Mouse (Mus musculus): ENCODE measurements around the gene Exoc6b. TPM values are rescaled to one million over a fixed set of nuclear protein-coding genes. Genes with fewer than 3 reads are reported as not detected.

The Exoc6b gene
- polyA plus RNA-seq, 1 experiment = 235 TPM

GRCm38 (mm10) chr6:85074996-85075395, 5.7 kb upstream of the Exoc6b start:
- Histone ChIP-seq H3K4me3 (ENCODE audit: insufficient read depth, low read depth, low read length) (no peak overlapping the region), H3K4me1 (ENCODE audit: control insufficient read depth, insufficient read depth, low read length) (no peaks in the 10 kb centered on the region), H3K27ac (ENCODE audit: insufficient read depth, low read depth, low read length) (no peak overlapping the region)
- 18% methylated on average over 2 of the region's 2 CpGs for WGBS
- TF ChIP-seq POLR2A (IDR thresholded peaks at IDR 0.05; ENCODE audit: insufficient read depth, low read depth, low read length) (no peak), CTCF (IDR thresholded peaks at IDR 0.05; ENCODE audit: insufficient read depth, low read depth, low read length) (no peak)

GRCm38 (mm10) chr6:85068322-85069022, 841 bp downstream of the Exoc6b start:
- H3K27ac ChIP-seq (ENCODE audit: insufficient read depth, low read depth, low read length) = 0 out of 2 replicates have a peak overlapping the region, but pooled peaks have one; percentile 88
- WGBS = under 1% methylated on average over 17 of the region's 17 CpGs
- H3K4me1 ChIP-seq (ENCODE audit: control insufficient read depth, insufficient read depth, low read length) = no peaks in the 10 kb centered on the region
- H3K4me3 ChIP-seq (ENCODE audit: insufficient read depth, low read depth, low read length) = peak overlapping the region; percentile 100
- TF ChIP-seq POLR2A (IDR thresholded peaks at IDR 0.05; ENCODE audit: insufficient read depth, low read depth, low read length) (no peak), CTCF (IDR thresholded peaks at IDR 0.05; ENCODE audit: insufficient read depth, low read depth, low read length) (no peak)

GRCm38 (mm10) chr6:85057641-85058040, 11.7 kb downstream of the Exoc6b start:
- WGBS = 95% methylated on average over 1 of the region's 1 CpGs
- Histone ChIP-seq H3K27ac (ENCODE audit: insufficient read depth, low read depth, low read length) (no peak overlapping the region), H3K4me1 (ENCODE audit: control insufficient read depth, insufficient read depth, low read length) (no peaks in the 10 kb centered on the region), H3K4me3 (ENCODE audit: insufficient read depth, low read depth, low read length) (no peak overlapping the region)
- TF ChIP-seq CTCF (IDR thresholded peaks at IDR 0.05; ENCODE audit: insufficient read depth, low read depth, low read length) (no peak), POLR2A (IDR thresholded peaks at IDR 0.05; ENCODE audit: insufficient read depth, low read depth, low read length) (no peak)

- TF ChIP-seq CTCF (IDR thresholded peaks at IDR 0.05; ENCODE audit: insufficient read depth, low read depth, low read length) = no peak
- no peak for TF ChIP-seq POLR2A (IDR thresholded peaks at IDR 0.05; ENCODE audit: insufficient read depth, low read depth, low read length)
- H3K4me1 ChIP-seq (ENCODE audit: control insufficient read depth, insufficient read depth, low read length) = no peaks in the 10 kb centered on the region
- no peak overlapping the region for H3K27ac ChIP-seq (ENCODE audit: insufficient read depth, low read depth, low read length)
- H3K4me3 ChIP-seq (ENCODE audit: insufficient read depth, low read depth, low read length) = no peak overlapping the region
- 85% methylated on average over 4 of the region's 4 CpGs for WGBS
Measured at GRCm38 (mm10) chr6:85051109-85051508, 18.2 kb downstream of the Exoc6b start.

- Histone ChIP-seq H3K27ac (ENCODE audit: insufficient read depth, low read depth, low read length) (no peak overlapping the region), H3K4me3 (ENCODE audit: insufficient read depth, low read depth, low read length) (no peak overlapping the region), H3K4me1 (ENCODE audit: control insufficient read depth, insufficient read depth, low read length) (peaks cover 2% of the 10 kb centered on the region; the same call in 1 of the 2 replicates)
- TF ChIP-seq CTCF (IDR thresholded peaks at IDR 0.05; ENCODE audit: insufficient read depth, low read depth, low read length) = no peak
- no peak for TF ChIP-seq POLR2A (IDR thresholded peaks at IDR 0.05; ENCODE audit: insufficient read depth, low read depth, low read length)
- WGBS = 82% methylated on average over 3 of the region's 3 CpGs
Measured at GRCm38 (mm10) chr6:85046531-85046930, 22.8 kb downstream of the Exoc6b start.

- no peak overlapping the region for H3K4me3 ChIP-seq (ENCODE audit: insufficient read depth, low read depth, low read length)
- peaks cover 2% of the 10 kb centered on the region; the same call in 1 of the 2 replicates for H3K4me1 ChIP-seq (ENCODE audit: control insufficient read depth, insufficient read depth, low read length)
- TF ChIP-seq CTCF (IDR thresholded peaks at IDR 0.05; ENCODE audit: insufficient read depth, low read depth, low read length) (no peak), POLR2A (IDR thresholded peaks at IDR 0.05; ENCODE audit: insufficient read depth, low read depth, low read length) (no peak)
- no peak overlapping the region for H3K27ac ChIP-seq (ENCODE audit: insufficient read depth, low read depth, low read length)
- WGBS = 75% methylated on average over 4 of the region's 4 CpGs
Measured at GRCm38 (mm10) chr6:85044621-85045152, 24.6 kb downstream of the Exoc6b start.

- TF ChIP-seq CTCF (IDR thresholded peaks at IDR 0.05; ENCODE audit: insufficient read depth, low read depth, low read length) (no peak), POLR2A (IDR thresholded peaks at IDR 0.05; ENCODE audit: insufficient read depth, low read depth, low read length) (no peak)
- no peak overlapping the region for H3K27ac ChIP-seq (ENCODE audit: insufficient read depth, low read depth, low read length)
- no peak overlapping the region for H3K4me3 ChIP-seq (ENCODE audit: insufficient read depth, low read depth, low read length)
- 4% methylated on average over 6 of the region's 6 CpGs for whole genome bisulfite sequencing
- peaks cover 2% of the 10 kb centered on the region for H3K4me1 ChIP-seq (ENCODE audit: control insufficient read depth, insufficient read depth, low read length)
Measured at GRCm38 (mm10) chr6:85037677-85038076, 31.6 kb downstream of the Exoc6b start.

- 83% methylated on average over 1 of the region's 1 CpGs for WGBS
- Histone ChIP-seq H3K4me3 (ENCODE audit: insufficient read depth, low read depth, low read length) (no peak overlapping the region), H3K4me1 (ENCODE audit: control insufficient read depth, insufficient read depth, low read length) (peaks cover 5% of the 10 kb centered on the region; the same call in 1 of the 2 replicates), H3K27ac (ENCODE audit: insufficient read depth, low read depth, low read length) (no peak overlapping the region)
- TF ChIP-seq POLR2A (IDR thresholded peaks at IDR 0.05; ENCODE audit: insufficient read depth, low read depth, low read length) (no peak), CTCF (IDR thresholded peaks at IDR 0.05; ENCODE audit: insufficient read depth, low read depth, low read length) (no peak)
Measured at GRCm38 (mm10) chr6:85029671-85030070, 39.6 kb downstream of the Exoc6b start.

GRCm38 (mm10) chr6:85024403-85024802, 44.9 kb downstream of the Exoc6b start:
- no peak overlapping the region for H3K4me3 ChIP-seq (ENCODE audit: insufficient read depth, low read depth, low read length)
- H3K27ac ChIP-seq (ENCODE audit: insufficient read depth, low read depth, low read length) = no peak overlapping the region
- peaks cover 5% of the 10 kb centered on the region; the same call in 1 of the 2 replicates for H3K4me1 ChIP-seq (ENCODE audit: control insufficient read depth, insufficient read depth, low read length)
- TF ChIP-seq CTCF (IDR thresholded peaks at IDR 0.05; ENCODE audit: insufficient read depth, low read depth, low read length) = no peak
- TF ChIP-seq POLR2A (IDR thresholded peaks at IDR 0.05; ENCODE audit: insufficient read depth, low read depth, low read length) = no peak

Data from olfactory bulb, adult 2 months (tissue).